Mouse (Mus musculus) intestine, embryonic 14.5 days (tissue): ENCODE measurements at regions not wholly inside any gene's neighbourhood (a gene's known extent, or its start where the extent isn't known, plus 50 kb on each side); places are given as distances from the start of the nearest gene placed in this dataset.

Experiments
- ATAC-seq: fragments of 200-750 bp; cut with Nextera tagmentation; replicated peaks from 2 replicates; pipeline ENCODE4 v1.8.0; 2017; ENCODE audit warnings: low read depth, moderate number of reproducible peaks, moderate TSS enrichment, moderate library complexity; ENCODE audit not compliant: low FRiP score, low TSS enrichment
- DNase-seq: peaks from one replicate; pipeline ENCODE4 v3.0.0-alpha.2; 2018; ENCODE audit warnings: low spot score
- H3K27ac ChIP-seq: fragments of 300-500 bp; sonication (generic); 2 replicates; pipeline ENCODE4 v1.5.1; 2014; ENCODE audit warnings: low read depth, mild to moderate bottlenecking, control low read depth
- H3K27me3 ChIP-seq: fragments of 300-500 bp; sonication (generic); replicated peaks from 2 replicates; pipeline ENCODE4 v1.6.1; 2014; ENCODE audit warnings: low read length, control low read depth; ENCODE audit not compliant: control insufficient read depth, insufficient read depth
- H3K36me3 ChIP-seq: fragments of 300-500 bp; sonication (generic); 2 replicates; pipeline ENCODE4 v1.6.1; 2014; ENCODE audit warnings: low read length, control low read depth; ENCODE audit not compliant: control insufficient read depth, insufficient read depth
- H3K4me1 ChIP-seq: fragments of 300-500 bp; sonication (generic); replicated peaks from 2 replicates; pipeline ENCODE4 v1.6.1; 2014; ENCODE audit warnings: low read length, control low read depth, mixed read lengths; ENCODE audit not compliant: control insufficient read depth, insufficient read depth
- H3K4me2 ChIP-seq: fragments of 300-500 bp; sonication (generic); 2 replicates; pipeline ENCODE4 v1.6.1; 2014; ENCODE audit warnings: low read length
- H3K4me3 ChIP-seq: fragments of 300-500 bp; sonication (generic); 2 replicates; pipeline ENCODE4 v1.5.1; 2014; ENCODE audit warnings: low read depth, low read length, control low read depth, mixed read lengths
- H3K9ac ChIP-seq: fragments of 300-500 bp; sonication (generic); 2 replicates; pipeline ENCODE4 v1.6.1; 2014; ENCODE audit warnings: mild to moderate bottlenecking, low read length
- H3K9me3 ChIP-seq: fragments of 300-500 bp; sonication (generic); 2 replicates; pipeline ENCODE4 v1.6.1; 2016; ENCODE audit warnings: low read length, control low read depth; ENCODE audit not compliant: control insufficient read depth
- WGBS: fragments of 180-500 bp; shearing (Covaris S2); extraction: QIAGEN DNeasy Blood & Tissue Kit; methylation state at CpG from one replicate; pipeline ENCODE4 v1.1.7; 2014; 5-methylcytosine and 5-hydroxymethylcytosine counted together

DNA sequence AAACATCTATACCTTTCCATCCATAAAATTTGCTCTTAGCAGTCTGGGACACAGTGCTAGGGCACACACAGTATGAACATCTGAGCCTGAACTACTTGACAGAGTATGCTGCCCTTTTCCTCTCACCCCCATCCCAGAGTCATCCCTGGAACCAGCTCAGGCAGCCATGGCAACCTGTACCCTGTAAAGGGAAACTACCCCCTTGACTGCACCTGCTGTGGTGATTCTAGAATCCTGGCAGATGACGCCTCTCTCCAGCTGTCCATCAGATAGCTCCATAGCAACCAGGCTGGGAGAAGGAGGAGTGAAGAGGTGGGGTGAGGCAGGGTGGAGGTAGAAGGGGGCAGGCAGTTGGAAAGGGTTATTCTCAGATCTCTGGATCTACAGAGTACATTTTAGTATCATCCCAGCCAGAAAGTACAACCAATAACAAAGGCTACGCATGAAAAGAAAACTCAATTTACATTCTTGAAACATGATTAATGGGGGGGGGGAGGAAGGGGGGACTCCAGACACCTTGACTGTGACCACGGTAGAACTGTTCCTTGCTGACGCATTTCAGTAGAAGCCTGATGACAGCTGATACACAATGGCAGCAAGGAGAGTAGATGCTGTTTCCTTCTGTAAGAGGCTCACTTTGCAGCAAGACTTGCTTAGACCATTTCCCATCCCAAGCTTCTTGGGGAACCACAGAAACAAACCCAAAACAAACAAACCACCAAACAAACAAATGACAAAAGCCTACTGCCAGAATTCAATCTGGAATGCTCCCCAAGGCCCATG, 97.2 kb upstream of the Rreb1 start:
- no peak overlapping the region for H3K9ac ChIP-seq
- no peaks in the 10 kb centered on the region for H3K36me3 ChIP-seq
- H3K4me1 ChIP-seq: no peaks in the 10 kb centered on the region
- WGBS: 43% methylated on average over 4 of the region's 4 CpGs
- H3K4me3 ChIP-seq: no peak overlapping the region
- H3K27me3 ChIP-seq: no peaks in the 10 kb centered on the region
- no peak overlapping the region for H3K27ac ChIP-seq
- no peaks in the 10 kb centered on the region for H3K9me3 ChIP-seq
- no peak for ATAC-seq
- H3K4me2 ChIP-seq: no peak overlapping the region
- no peak for DNase-seq

GRCm38 (mm10) chr13:37683045-37683679, 95.0 kb upstream of the Rreb1 start:
- no peak overlapping the region for H3K4me3 ChIP-seq
- no peak for DNase-seq
- H3K4me1 ChIP-seq: no peaks in the 10 kb centered on the region

GRCm38 (mm10) chr13:37685617-37686016, 92.6 kb upstream of the Rreb1 start:
- WGBS: 81% methylated on average over 2 of the region's 2 CpGs
- H3K36me3 ChIP-seq: no peaks in the 10 kb centered on the region
- no peaks in the 10 kb centered on the region for H3K9me3 ChIP-seq
- H3K4me1 ChIP-seq: no peaks in the 10 kb centered on the region
- no peak for DNase-seq
- no peaks in the 10 kb centered on the region for H3K27me3 ChIP-seq
- no peak overlapping the region for H3K4me3 ChIP-seq
- no peak overlapping the region for H3K4me2 ChIP-seq
- no peak overlapping the region for H3K9ac ChIP-seq
- no peak for ATAC-seq
- no peak overlapping the region for H3K27ac ChIP-seq

More at GRCm38 (mm10) chr13:37683045-37683679, 95.0 kb upstream of the Rreb1 start:
- no peaks in the 10 kb centered on the region for H3K9me3 ChIP-seq
- WGBS: 77% methylated on average over 6 of the region's 6 CpGs
- H3K27me3 ChIP-seq: no peaks in the 10 kb centered on the region
- ATAC-seq: no peak
- no peak overlapping the region for H3K9ac ChIP-seq
- H3K4me2 ChIP-seq: no peak overlapping the region
- H3K27ac ChIP-seq: no peak overlapping the region
- H3K36me3 ChIP-seq: no peaks in the 10 kb centered on the region

- Histone ChIP-seq H3K4me2 (no peak overlapping the region), H3K4me1 (no peaks in the 10 kb centered on the region), H3K9ac (no peak overlapping the region), H3K36me3 (no peaks in the 10 kb centered on the region), H3K27me3 (no peaks in the 10 kb centered on the region), H3K9me3 (no peaks in the 10 kb centered on the region), H3K27ac (no peak overlapping the region), H3K4me3 (no peak overlapping the region)
- ATAC-seq (no peak), DNase-seq (no peak)
- WGBS: 53% methylated on average over 2 of the region's 2 CpGs
Observed at GRCm38 (mm10) chr13:37686109-37686508, 92.1 kb upstream of the Rreb1 start.

DNA sequence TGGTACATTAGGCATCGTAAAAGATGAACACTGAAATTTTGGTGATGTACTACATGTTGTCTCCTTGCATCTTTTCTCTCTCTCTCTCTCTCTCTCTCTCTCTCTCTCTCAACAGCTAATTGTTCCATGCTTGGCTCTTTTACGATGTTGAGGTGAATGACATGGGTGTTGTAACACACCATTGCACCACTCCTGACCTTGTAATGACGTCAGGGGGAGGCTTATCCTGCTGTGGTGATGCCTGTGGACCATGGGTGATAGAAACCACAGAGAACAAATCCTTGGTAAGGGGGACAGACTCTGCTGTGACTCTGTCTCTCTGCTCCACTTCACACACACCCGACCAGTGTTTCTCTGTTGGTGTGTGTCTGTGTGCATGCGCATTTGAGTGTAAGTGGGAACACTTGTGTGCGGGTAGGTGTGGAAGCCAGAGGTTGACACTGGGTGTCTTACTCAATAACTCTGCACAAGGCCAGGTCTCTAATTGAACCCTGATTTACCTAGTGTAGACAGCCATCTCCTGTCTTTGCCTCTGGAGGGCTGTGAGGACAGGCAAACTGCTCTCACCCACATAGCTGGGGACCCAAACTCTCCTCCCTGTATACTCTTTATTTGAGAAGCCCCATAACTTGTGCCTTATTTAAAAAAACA, 88.9 kb upstream of the Rreb1 start:
- Histone ChIP-seq H3K9me3 (no peaks in the 10 kb centered on the region), H3K4me3 (no peak overlapping the region), H3K27me3 (no peaks in the 10 kb centered on the region), H3K9ac (no peak overlapping the region), H3K4me1 (no peaks in the 10 kb centered on the region), H3K4me2 (no peak overlapping the region), H3K27ac (no peak overlapping the region), H3K36me3 (no peaks in the 10 kb centered on the region)
- ATAC-seq (no peak), DNase-seq (no peak)
- 90% methylated on average over 6 of the region's 6 CpGs for WGBS

- no peak overlapping the region for H3K27ac ChIP-seq
Observed at GRCm38 (mm10) chr13:37691855-37692445, 86.2 kb upstream of the Rreb1 start.

GRCm38 (mm10) chr13:37693617-37694016, 84.6 kb upstream of the Rreb1 start:
- Histone ChIP-seq H3K4me1 (no peaks in the 10 kb centered on the region), H3K36me3 (no peaks in the 10 kb centered on the region), H3K9me3 (no peaks in the 10 kb centered on the region), H3K4me3 (no peak overlapping the region), H3K27ac (no peak overlapping the region), H3K9ac (no peak overlapping the region), H3K27me3 (no peaks in the 10 kb centered on the region), H3K4me2 (no peak overlapping the region)
- DNase-seq (no peak), ATAC-seq (no peak)
- WGBS: 81% methylated on average over 3 of the region's 3 CpGs

More at GRCm38 (mm10) chr13:37691855-37692445, 86.2 kb upstream of the Rreb1 start:
- no peaks in the 10 kb centered on the region for H3K9me3 ChIP-seq
- H3K36me3 ChIP-seq: no peaks in the 10 kb centered on the region
- H3K27me3 ChIP-seq: no peaks in the 10 kb centered on the region
- no peak overlapping the region for H3K4me2 ChIP-seq
- no peaks in the 10 kb centered on the region for H3K4me1 ChIP-seq
- WGBS: 91% methylated on average over 5 of the region's 5 CpGs
- DNase-seq: no peak
- no peak overlapping the region for H3K9ac ChIP-seq
- no peak overlapping the region for H3K4me3 ChIP-seq
- ATAC-seq: no peak

- H3K4me1 ChIP-seq: no peaks in the 10 kb centered on the region
Observed at GRCm38 (mm10) chr13:37704475-37704874, 73.7 kb upstream of the Rreb1 start.

More at GRCm38 (mm10) chr13:37704475-37704874, 73.7 kb upstream of the Rreb1 start:
- Histone ChIP-seq H3K36me3 (no peaks in the 10 kb centered on the region), H3K9me3 (no peaks in the 10 kb centered on the region), H3K4me2 (no peak overlapping the region), H3K27me3 (no peaks in the 10 kb centered on the region), H3K9ac (no peak overlapping the region), H3K4me3 (no peak overlapping the region), H3K27ac (no peak overlapping the region)
- DNase-seq (no peak), ATAC-seq (no peak)
- 59% methylated on average over 1 of the region's 1 CpGs for WGBS
